Mouse (Mus musculus): Measurements from ENCODE around the gene Esr1. TPM values are rescaled to one million over a fixed set of nuclear protein-coding genes. Genes with fewer than 3 reads are reported as not detected.

The Esr1 gene
- polyA plus RNA-seq, 1 experiment from 2014 or later, result 0.36 TPM

DNA sequence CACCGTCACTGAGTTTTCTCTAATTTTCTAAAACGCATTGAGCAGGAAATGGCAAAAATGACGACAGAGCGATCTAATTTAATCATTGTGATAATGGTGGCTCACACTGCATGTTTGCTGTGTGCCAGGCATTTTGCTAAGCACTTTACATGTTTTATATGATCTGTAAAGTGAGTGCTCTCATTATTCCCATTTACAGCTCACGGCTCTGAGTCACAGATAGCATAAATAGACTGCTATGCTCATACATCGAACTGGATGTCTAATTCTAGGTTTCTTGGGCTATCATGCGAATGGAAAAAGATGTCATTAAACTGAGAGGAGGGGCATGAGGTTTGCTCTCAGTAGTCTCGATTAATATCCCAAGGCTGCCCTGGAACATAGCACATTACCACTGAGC, 274.6 kb downstream of the Esr1 start:
- H3K9ac ChIP-seq (ENCODE audit: low read length), result no peak overlapping the region
- 54% methylated on average over 8 of the region's 8 CpGs for WGBS
- no peak overlapping the region for H3K27ac ChIP-seq (ENCODE audit: low read length)
- ATAC-seq (ENCODE audit: low read depth), result no peak
- H3K27me3 ChIP-seq (ENCODE audit: control insufficient read depth, insufficient read depth, low read depth, low read length), result no peaks in the 10 kb centered on the region
- H3K4me3 ChIP-seq (ENCODE audit: low read length), result no peak overlapping the region
- no peaks in the 10 kb centered on the region for H3K36me3 ChIP-seq (ENCODE audit: control insufficient read depth, insufficient read depth, low read length)
- H3K9me3 ChIP-seq (ENCODE audit: control insufficient read depth, low read length), result no peaks in the 10 kb centered on the region
- H3K4me1 ChIP-seq (replicated peaks; ENCODE audit: control insufficient read depth, insufficient read depth, low read length), result no peaks in the 10 kb centered on the region
- no peak overlapping the region for H3K4me2 ChIP-seq (ENCODE audit: low read depth, low read length)

DNA sequence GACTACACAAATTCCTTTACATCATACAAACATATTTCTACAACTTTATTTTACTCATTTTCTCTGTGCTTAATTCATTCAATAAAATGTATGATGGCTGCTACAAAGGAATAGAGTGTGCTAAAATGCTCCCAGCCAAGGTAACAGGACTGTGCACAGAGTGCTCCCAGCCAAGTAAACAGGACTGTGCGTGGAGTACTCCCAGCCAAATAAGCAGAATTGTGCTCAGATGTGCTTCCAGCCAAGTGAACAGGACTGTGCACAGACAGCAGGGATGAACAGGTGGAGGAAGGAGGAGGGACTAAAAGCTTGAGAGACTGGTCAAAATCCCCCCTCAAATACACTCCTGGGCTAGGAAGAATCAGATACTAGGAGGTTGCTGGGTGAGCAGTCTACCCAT, 282.1 kb downstream of the Esr1 start:
- Histone ChIP-seq H3K4me1 (replicated peaks; ENCODE audit: control insufficient read depth, insufficient read depth, low read length) (no peaks in the 10 kb centered on the region), H3K36me3 (ENCODE audit: control insufficient read depth, insufficient read depth, low read length) (no peaks in the 10 kb centered on the region), H3K4me3 (ENCODE audit: low read length) (no peak overlapping the region), H3K9ac (ENCODE audit: low read length) (no peak overlapping the region), H3K27me3 (ENCODE audit: control insufficient read depth, insufficient read depth, low read depth, low read length) (no peaks in the 10 kb centered on the region), H3K9me3 (ENCODE audit: control insufficient read depth, low read length) (no peaks in the 10 kb centered on the region), H3K27ac (ENCODE audit: low read length) (no peak overlapping the region), H3K4me2 (ENCODE audit: low read depth, low read length) (no peak overlapping the region)
- 61% methylated on average over 1 of the region's 1 CpGs for WGBS
- no peak for ATAC-seq (ENCODE audit: low read depth)

DNA sequence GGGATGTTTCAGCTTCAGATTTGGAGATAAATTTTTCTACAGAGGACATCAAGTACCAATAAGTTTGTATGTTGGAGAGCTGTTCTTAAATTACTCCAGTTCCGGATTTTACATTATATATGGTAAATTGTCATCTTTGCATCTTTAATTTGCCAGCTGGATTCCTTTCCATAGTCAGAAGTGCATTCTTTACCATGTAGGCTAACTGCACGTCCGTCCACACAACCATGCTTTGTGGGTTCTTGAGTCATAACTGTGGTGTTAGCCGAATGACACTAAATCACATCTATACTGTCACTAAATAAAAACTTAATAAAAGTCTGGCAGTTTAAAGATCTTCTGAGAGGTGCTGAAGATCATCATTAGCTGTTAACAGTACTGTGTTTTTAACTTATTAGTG, 286.4 kb downstream of the Esr1 start:
- Histone ChIP-seq H3K4me2 (ENCODE audit: low read depth, low read length) (no peak overlapping the region), H3K4me1 (replicated peaks; ENCODE audit: control insufficient read depth, insufficient read depth, low read length) (no peaks in the 10 kb centered on the region), H3K4me3 (ENCODE audit: low read length) (no peak overlapping the region), H3K9me3 (ENCODE audit: control insufficient read depth, low read length) (no peaks in the 10 kb centered on the region), H3K36me3 (ENCODE audit: control insufficient read depth, insufficient read depth, low read length) (no peaks in the 10 kb centered on the region), H3K27ac (ENCODE audit: low read length) (no peak overlapping the region), H3K9ac (ENCODE audit: low read length) (no peak overlapping the region), H3K27me3 (ENCODE audit: control insufficient read depth, insufficient read depth, low read depth, low read length) (no peaks in the 10 kb centered on the region)
- no peak for ATAC-seq (ENCODE audit: low read depth)
- 63% methylated on average over 4 of the region's 4 CpGs for WGBS

DNA sequence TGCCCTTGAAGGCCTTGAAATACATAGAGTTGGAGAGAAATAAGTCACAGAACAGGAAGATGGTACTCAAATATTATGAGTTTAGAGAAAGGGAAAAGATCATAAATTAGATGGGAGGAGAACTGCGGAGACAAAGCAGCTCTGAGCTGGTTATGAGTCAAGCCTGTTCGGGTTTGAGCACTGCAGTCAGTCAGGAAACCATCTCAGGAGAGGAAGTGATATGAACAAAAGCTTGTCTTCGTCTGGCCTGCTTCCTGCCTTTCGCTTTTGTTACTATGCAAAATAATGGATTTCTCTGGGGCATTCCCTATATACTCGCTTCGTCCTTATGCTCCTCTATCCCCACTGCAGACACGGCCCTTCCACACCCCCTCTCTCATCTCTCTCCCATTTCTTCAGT, 288.9 kb downstream of the Esr1 start:
- no peak for ATAC-seq (ENCODE audit: low read depth)
- 55% methylated on average over 7 of the region's 7 CpGs for WGBS

DNA sequence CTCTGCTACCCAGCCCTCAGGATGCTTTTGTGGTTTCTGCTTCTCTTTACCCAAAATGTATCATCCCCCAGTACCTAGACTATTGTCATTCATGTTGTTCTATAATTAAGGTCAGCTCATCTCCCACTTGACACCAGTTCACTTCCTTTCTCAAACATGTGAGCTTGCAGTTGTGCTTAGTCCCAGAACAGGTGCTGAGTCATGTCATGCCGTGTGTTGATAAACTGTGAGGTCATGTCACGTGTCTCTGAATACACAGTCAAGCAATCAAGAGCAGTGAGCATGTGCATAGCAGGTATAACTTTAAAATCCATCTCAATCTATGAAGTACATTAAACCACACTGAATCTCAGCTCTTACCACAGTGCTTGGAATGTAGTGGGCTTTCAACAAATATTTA, 297.9 kb downstream of the Esr1 start:
- Histone ChIP-seq H3K9ac (ENCODE audit: low read length) (no peak overlapping the region), H3K27me3 (ENCODE audit: control insufficient read depth, insufficient read depth, low read depth, low read length) (no peaks in the 10 kb centered on the region), H3K4me3 (ENCODE audit: low read length) (no peak overlapping the region), H3K4me2 (ENCODE audit: low read depth, low read length) (no peak overlapping the region), H3K4me1 (replicated peaks; ENCODE audit: control insufficient read depth, insufficient read depth, low read length) (no peaks in the 10 kb centered on the region), H3K36me3 (ENCODE audit: control insufficient read depth, insufficient read depth, low read length) (no peaks in the 10 kb centered on the region), H3K9me3 (ENCODE audit: control insufficient read depth, low read length) (no peaks in the 10 kb centered on the region), H3K27ac (ENCODE audit: low read length) (no peak overlapping the region)
- WGBS, result 66% methylated on average over 2 of the region's 2 CpGs
- no peak for ATAC-seq (ENCODE audit: low read depth)

More for the DNA sequence above, 288.9 kb downstream of the Esr1 start:
- no peak overlapping the region for H3K27ac ChIP-seq (ENCODE audit: low read length)
- no peak overlapping the region for H3K4me2 ChIP-seq (ENCODE audit: low read depth, low read length)
- no peaks in the 10 kb centered on the region for H3K9me3 ChIP-seq (ENCODE audit: control insufficient read depth, low read length)
- no peak overlapping the region for H3K4me3 ChIP-seq (ENCODE audit: low read length)
- H3K9ac ChIP-seq (ENCODE audit: low read length), result no peak overlapping the region
- no peaks in the 10 kb centered on the region for H3K27me3 ChIP-seq (ENCODE audit: control insufficient read depth, insufficient read depth, low read depth, low read length)
- no peaks in the 10 kb centered on the region for H3K4me1 ChIP-seq (replicated peaks; ENCODE audit: control insufficient read depth, insufficient read depth, low read length)
- no peaks in the 10 kb centered on the region for H3K36me3 ChIP-seq (ENCODE audit: control insufficient read depth, insufficient read depth, low read length)

DNA sequence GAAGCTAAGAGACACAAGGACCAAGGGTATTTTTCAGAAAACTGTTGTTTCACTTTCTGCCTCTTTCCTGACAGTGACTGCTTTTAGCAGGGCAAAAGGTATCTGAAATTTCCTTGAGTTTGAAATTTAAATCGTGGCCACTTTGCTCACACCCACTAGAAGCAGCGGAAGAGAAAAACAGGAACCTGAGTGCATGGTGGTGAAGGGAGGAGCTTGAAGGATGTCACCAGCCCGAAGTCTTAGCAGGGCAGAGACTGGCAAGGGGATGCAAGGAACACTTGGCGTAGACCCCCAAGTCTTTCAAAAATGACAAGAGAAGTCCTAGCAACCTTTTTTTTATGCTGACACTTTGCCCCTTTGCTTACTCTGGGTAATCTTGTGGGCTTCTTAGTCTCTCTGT, 299.1 kb downstream of the Esr1 start:
- ATAC-seq (ENCODE audit: low read depth), result no peak
- no peak overlapping the region for H3K4me3 ChIP-seq (ENCODE audit: low read length)
- H3K9me3 ChIP-seq (ENCODE audit: control insufficient read depth, low read length), result no peaks in the 10 kb centered on the region
- no peak overlapping the region for H3K4me2 ChIP-seq (ENCODE audit: low read depth, low read length)
- WGBS, result 72% methylated on average over 4 of the region's 4 CpGs
- no peak overlapping the region for H3K27ac ChIP-seq (ENCODE audit: low read length)
- H3K9ac ChIP-seq (ENCODE audit: low read length), result no peak overlapping the region
- H3K4me1 ChIP-seq (replicated peaks; ENCODE audit: control insufficient read depth, insufficient read depth, low read length), result no peaks in the 10 kb centered on the region
- H3K36me3 ChIP-seq (ENCODE audit: control insufficient read depth, insufficient read depth, low read length), result no peaks in the 10 kb centered on the region
- no peaks in the 10 kb centered on the region for H3K27me3 ChIP-seq (ENCODE audit: control insufficient read depth, insufficient read depth, low read depth, low read length)

DNA sequence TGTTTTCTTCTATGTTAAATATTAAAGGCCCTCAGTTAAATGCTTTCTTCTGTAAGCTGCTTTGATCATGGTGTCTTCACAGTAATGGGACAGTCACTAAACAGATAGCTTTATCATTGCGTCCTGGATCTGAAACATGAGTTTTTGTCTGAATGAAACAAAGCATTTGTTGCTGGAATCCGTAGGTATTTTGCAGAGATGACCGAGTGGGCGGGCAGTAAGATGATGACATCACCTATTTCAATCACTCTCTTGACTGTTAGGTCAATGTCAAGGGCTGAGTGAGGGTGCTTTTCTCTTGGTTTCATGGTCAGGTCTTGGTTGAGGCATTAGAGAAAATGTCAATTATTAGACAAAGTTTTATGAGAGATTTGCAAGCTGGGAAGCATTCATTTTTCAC, 307.7 kb downstream of the Esr1 start:
- Histone ChIP-seq H3K27me3 (ENCODE audit: control insufficient read depth, insufficient read depth, low read depth, low read length) (no peaks in the 10 kb centered on the region), H3K36me3 (ENCODE audit: control insufficient read depth, insufficient read depth, low read length) (no peaks in the 10 kb centered on the region), H3K27ac (ENCODE audit: low read length) (no peak overlapping the region), H3K4me2 (ENCODE audit: low read depth, low read length) (no peak overlapping the region), H3K9ac (ENCODE audit: low read length) (no peak overlapping the region), H3K4me3 (ENCODE audit: low read length) (no peak overlapping the region), H3K4me1 (replicated peaks; ENCODE audit: control insufficient read depth, insufficient read depth, low read length) (no peaks in the 10 kb centered on the region), H3K9me3 (ENCODE audit: control insufficient read depth, low read length) (no peaks in the 10 kb centered on the region)
- ATAC-seq (ENCODE audit: low read depth), result no peak
- 79% methylated on average over 4 of the region's 4 CpGs for WGBS

DNA sequence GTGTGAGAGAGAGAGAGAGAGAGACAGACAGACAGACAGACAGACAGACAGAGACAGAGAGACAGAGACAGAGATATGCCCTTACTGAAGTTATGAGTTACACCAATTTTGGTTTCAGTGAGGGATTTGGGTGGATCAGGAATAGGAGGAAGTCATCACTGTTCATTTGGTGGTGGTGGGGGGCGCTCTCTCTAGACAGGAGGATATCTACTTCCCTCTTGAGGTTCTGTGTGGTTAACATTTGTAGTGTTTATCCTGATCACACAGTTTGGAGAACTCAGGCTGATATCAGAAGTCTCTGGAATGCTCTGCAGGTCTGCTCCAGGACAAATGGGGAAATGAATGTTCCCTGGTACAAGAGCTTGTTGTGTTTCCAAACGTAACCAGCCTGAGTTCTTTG, 312.2 kb downstream of the Esr1 start:
- 47% methylated on average over 2 of the region's 2 CpGs for WGBS
- Histone ChIP-seq H3K27ac (ENCODE audit: low read length) (no peak overlapping the region), H3K4me3 (ENCODE audit: low read length) (no peak overlapping the region), H3K9me3 (ENCODE audit: control insufficient read depth, low read length) (no peaks in the 10 kb centered on the region), H3K27me3 (ENCODE audit: control insufficient read depth, insufficient read depth, low read depth, low read length) (no peaks in the 10 kb centered on the region), H3K9ac (ENCODE audit: low read length) (no peak overlapping the region), H3K4me1 (replicated peaks; ENCODE audit: control insufficient read depth, insufficient read depth, low read length) (no peaks in the 10 kb centered on the region), H3K4me2 (ENCODE audit: low read depth, low read length) (no peak overlapping the region), H3K36me3 (ENCODE audit: control insufficient read depth, insufficient read depth, low read length) (no peaks in the 10 kb centered on the region)
- ATAC-seq (ENCODE audit: low read depth), result no peak

DNA sequence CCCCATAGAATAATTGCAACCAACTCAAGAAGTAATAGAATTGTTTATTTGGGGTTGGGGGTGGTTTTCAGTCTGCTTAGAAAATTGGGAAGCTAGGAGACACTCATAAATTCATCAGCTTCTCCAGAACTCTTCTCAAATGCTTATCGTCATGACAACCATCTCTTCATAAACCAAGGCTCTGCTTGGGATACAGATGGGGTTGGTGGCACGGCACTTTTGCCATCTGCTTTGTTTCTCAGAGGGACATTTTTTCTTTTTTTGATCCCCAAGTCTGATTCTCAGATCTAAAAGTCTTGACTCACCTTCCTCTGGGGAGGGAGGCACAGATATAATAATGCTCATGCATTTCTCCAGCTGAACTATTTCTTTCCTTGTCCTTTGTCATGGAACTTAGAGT, 313.0 kb downstream of the Esr1 start:
- Histone ChIP-seq H3K27ac (ENCODE audit: low read length) (no peak overlapping the region), H3K9me3 (ENCODE audit: control insufficient read depth, low read length) (no peaks in the 10 kb centered on the region), H3K4me1 (replicated peaks; ENCODE audit: control insufficient read depth, insufficient read depth, low read length) (no peaks in the 10 kb centered on the region), H3K4me2 (ENCODE audit: low read depth, low read length) (no peak overlapping the region), H3K36me3 (ENCODE audit: control insufficient read depth, insufficient read depth, low read length) (no peaks in the 10 kb centered on the region), H3K27me3 (ENCODE audit: control insufficient read depth, insufficient read depth, low read depth, low read length) (no peaks in the 10 kb centered on the region), H3K9ac (ENCODE audit: low read length) (no peak overlapping the region), H3K4me3 (ENCODE audit: low read length) (no peak overlapping the region)
- no peak for ATAC-seq (ENCODE audit: low read depth)
- WGBS, result 78% methylated on average over 2 of the region's 2 CpGs

DNA sequence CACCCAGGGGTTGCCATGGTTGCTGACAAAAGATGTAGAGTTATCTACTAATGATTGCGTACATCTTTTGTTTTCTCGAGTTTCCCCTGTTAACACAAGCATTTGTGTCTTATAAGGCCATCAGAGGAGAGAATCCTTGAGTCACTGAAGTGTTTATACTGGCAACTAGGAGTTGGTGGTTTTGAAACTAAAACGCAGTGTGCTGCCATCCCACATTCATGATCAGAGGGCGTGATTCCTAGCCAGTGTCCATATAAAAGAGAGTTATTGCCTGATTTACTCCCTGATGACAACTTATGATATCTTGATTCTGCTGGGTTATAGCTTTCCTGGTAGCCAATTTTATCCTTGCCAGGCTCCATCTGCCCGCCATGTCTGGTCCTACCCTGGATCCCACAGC, 331.8 kb downstream of the Esr1 start:
- ATAC-seq (ENCODE audit: low read depth), result no peak
- Histone ChIP-seq H3K4me1 (replicated peaks; ENCODE audit: control insufficient read depth, insufficient read depth, low read length) (no peaks in the 10 kb centered on the region), H3K4me3 (ENCODE audit: low read length) (no peak overlapping the region), H3K27ac (ENCODE audit: low read length) (no peak overlapping the region), H3K9me3 (ENCODE audit: control insufficient read depth, low read length) (no peaks in the 10 kb centered on the region), H3K36me3 (ENCODE audit: control insufficient read depth, insufficient read depth, low read length) (no peaks in the 10 kb centered on the region), H3K27me3 (ENCODE audit: control insufficient read depth, insufficient read depth, low read depth, low read length) (no peaks in the 10 kb centered on the region), H3K4me2 (ENCODE audit: low read depth, low read length) (no peak overlapping the region), H3K9ac (ENCODE audit: low read length) (no peak overlapping the region)
- WGBS, result 77% methylated on average over 5 of the region's 5 CpGs
